Mouse (Mus musculus) erythroblast, embryonic 14.5 days (primary cell): Measurements from ENCODE around the gene Slmap. TPM values are rescaled to one million over a fixed set of nuclear protein-coding genes. Genes with fewer than 3 reads are reported as not detected.

Source experiments
- H3K27me3 ChIP-seq: 2 replicates; pipeline ENCODE4 v1.6.1; 2012; ENCODE audit warnings: inconsistent platforms; ENCODE audit not compliant: control insufficient read depth
- H3K36me3 ChIP-seq: 2 replicates; pipeline ENCODE4 v1.6.1; 2012; ENCODE audit warnings: mild to moderate bottlenecking, inconsistent platforms; ENCODE audit not compliant: control insufficient read depth
- H3K4me1 ChIP-seq: 2 replicates; pipeline ENCODE4 v1.6.1; 2012; ENCODE audit warnings: inconsistent platforms; ENCODE audit not compliant: control insufficient read depth
- H3K4me3 ChIP-seq: replicated peaks from 2 replicates; pipeline ENCODE3; 2012; ENCODE audit warnings: moderate library complexity, mild to moderate bottlenecking, inconsistent platforms
- H3K9me3 ChIP-seq: 2 replicates; pipeline ENCODE4 v1.6.1; 2012; ENCODE audit warnings: low read length, inconsistent platforms, mixed read lengths; ENCODE audit not compliant: control insufficient read depth
- GATA1 ChIP-seq: IDR thresholded peaks from 2 replicates; pipeline ENCODE4 v1.6.1; 2012; ENCODE audit warnings: low read length, inconsistent platforms, mixed read lengths
- TAL1 ChIP-seq: IDR thresholded peaks from 3 replicates; pipeline ENCODE4 v1.6.1; 2012; ENCODE audit warnings: low read length, inconsistent platforms, mixed read lengths
- polyA plus RNA-seq: library from polyadenylated mRNA; stranded (reverse); fragments of >175 nt; gene quantifications from 2 replicates; pipeline ENCODE4 v1.2.3, GENCODE M21; 2012

The Slmap gene
- polyA plus RNA-seq, 1 experiment: 0.36 TPM

DNA sequence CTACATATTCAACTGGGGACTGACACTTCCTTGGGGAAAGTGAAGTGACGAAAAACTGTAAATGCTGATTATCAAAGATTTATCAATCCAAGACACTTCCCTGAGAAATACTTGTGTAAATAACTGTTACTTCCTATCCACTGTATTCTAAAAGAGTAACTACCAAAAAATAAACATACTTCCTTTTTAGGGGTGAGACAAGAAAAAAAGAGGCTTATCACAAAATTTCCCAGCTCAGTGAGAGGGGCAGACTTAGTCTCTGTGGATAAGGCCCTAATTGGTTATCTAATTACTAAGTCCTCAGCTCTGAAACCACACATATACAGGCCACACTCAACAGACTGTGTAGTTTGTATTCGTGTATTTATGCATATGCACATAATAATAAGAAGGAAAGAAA, 97.0 kb downstream of the Slmap start:
- Histone ChIP-seq H3K4me3 (no peak overlapping the region), H3K4me1 (no peaks in the 10 kb centered on the region), H3K36me3 (peaks cover 39% of the 10 kb centered on the region), H3K27me3 (no peaks in the 10 kb centered on the region), H3K9me3 (no peaks in the 10 kb centered on the region)
- TF ChIP-seq TAL1 (no peak), GATA1 (no peak)

- TF ChIP-seq GATA1 (no peak), TAL1 (no peak)
- H3K4me3 ChIP-seq: no peak overlapping the region
- H3K4me1 ChIP-seq: no peaks in the 10 kb centered on the region
Observed at GRCm38 (mm10) chr14:26436304-26436703, 98.4 kb downstream of the Slmap start.

DNA sequence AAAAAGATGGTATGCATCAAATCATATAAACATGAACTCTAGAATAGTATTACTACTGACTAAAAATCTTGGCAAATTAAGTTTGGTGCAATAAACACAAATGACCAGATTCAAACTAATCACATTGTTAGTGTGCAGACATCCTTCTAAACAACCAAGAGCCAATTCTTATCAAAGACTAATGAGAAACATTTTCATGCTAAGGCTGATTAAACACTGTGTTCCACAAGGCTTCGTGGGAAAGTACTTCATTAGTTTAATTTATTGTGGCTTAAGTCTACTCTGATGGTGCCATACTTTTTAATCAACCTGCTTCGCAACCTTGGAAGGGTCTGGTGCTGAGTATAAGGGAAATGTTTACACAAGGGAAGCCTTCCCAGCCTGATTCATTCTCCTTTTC, 102.4 kb downstream of the Slmap start:
- TF ChIP-seq GATA1 (no peak), TAL1 (no peak)
- H3K4me1 ChIP-seq: no peaks in the 10 kb centered on the region
- H3K9me3 ChIP-seq: no peaks in the 10 kb centered on the region
- H3K27me3 ChIP-seq: no peaks in the 10 kb centered on the region
- peaks cover 40% of the 10 kb centered on the region for H3K36me3 ChIP-seq
- no peak overlapping the region for H3K4me3 ChIP-seq

More at GRCm38 (mm10) chr14:26436304-26436703, 98.4 kb downstream of the Slmap start:
- Histone ChIP-seq H3K9me3 (no peaks in the 10 kb centered on the region), H3K27me3 (no peaks in the 10 kb centered on the region), H3K36me3 (peaks cover 39% of the 10 kb centered on the region)

DNA sequence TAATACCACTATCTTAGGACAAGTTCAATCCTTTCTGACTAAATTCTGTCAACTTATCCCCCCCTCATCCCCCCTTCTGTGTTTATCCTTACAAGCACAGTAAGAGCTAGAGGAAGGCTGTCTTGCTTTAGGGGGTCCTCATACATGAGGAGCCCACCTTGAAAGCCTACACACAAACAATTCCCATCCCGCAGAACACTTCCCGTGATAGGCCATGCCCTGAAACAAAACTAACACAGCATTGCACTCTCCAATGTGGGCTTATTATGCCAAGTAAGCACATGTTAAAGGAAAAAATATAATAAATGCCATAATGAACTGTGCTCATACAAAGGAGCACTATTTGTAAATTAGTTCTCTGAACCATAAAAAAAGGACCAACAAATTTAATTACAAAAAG, 102.8 kb downstream of the Slmap start:
- Histone ChIP-seq H3K9me3 (no peaks in the 10 kb centered on the region), H3K36me3 (peaks cover 40% of the 10 kb centered on the region)
- TF ChIP-seq GATA1 (no peak), TAL1 (no peak)

GRCm38 (mm10) chr14:26420231-26420630, 114.5 kb downstream of the Slmap start:
- H3K4me1 ChIP-seq: no peaks in the 10 kb centered on the region
- TF ChIP-seq GATA1 (no peak), TAL1 (no peak)
- H3K9me3 ChIP-seq: no peaks in the 10 kb centered on the region
- H3K4me3 ChIP-seq: no peak overlapping the region
- peaks cover 76% of the 10 kb centered on the region for H3K36me3 ChIP-seq
- no peaks in the 10 kb centered on the region for H3K27me3 ChIP-seq

More for the DNA sequence above, 102.8 kb downstream of the Slmap start:
- Histone ChIP-seq H3K4me1 (no peaks in the 10 kb centered on the region), H3K27me3 (no peaks in the 10 kb centered on the region), H3K4me3 (no peak overlapping the region)

- Histone ChIP-seq H3K4me1 (no peaks in the 10 kb centered on the region), H3K27me3 (no peaks in the 10 kb centered on the region), H3K4me3 (no peak overlapping the region), H3K36me3 (peaks cover 72% of the 10 kb centered on the region), H3K9me3 (no peaks in the 10 kb centered on the region)
- TF ChIP-seq GATA1 (no peak), TAL1 (no peak)
Observed at GRCm38 (mm10) chr14:26417956-26418355, 116.8 kb downstream of the Slmap start.

- no peak overlapping the region for H3K4me3 ChIP-seq
- no peaks in the 10 kb centered on the region for H3K27me3 ChIP-seq
- H3K36me3 ChIP-seq: peaks cover 67% of the 10 kb centered on the region
- TF ChIP-seq TAL1 (no peak), GATA1 (no peak)
- H3K4me1 ChIP-seq: no peaks in the 10 kb centered on the region
- H3K9me3 ChIP-seq: no peaks in the 10 kb centered on the region
Observed at GRCm38 (mm10) chr14:26417088-26417487, 117.6 kb downstream of the Slmap start.

DNA sequence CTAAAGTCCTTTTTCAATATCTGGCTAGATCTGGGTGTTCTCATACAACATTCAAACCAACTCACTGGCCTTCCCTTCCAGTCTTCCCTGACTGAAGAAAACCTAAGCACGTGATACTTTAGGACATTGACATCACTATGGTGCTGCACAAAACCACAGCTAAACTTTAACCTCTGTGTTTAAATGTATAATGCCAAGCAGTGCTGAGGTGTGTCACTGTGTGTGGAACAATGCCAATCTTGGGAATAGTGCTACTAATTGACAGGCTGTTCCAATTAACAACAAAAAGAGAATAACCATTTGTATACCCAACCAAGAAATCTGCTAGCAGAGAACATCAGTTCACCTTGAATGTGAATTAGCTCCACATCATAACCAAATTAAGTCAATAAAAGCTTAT, 121.2 kb downstream of the Slmap start:
- TF ChIP-seq GATA1: no peak
- TF ChIP-seq TAL1: no peak
- peaks cover 42% of the 10 kb centered on the region for H3K36me3 ChIP-seq
- no peaks in the 10 kb centered on the region for H3K27me3 ChIP-seq
- H3K4me1 ChIP-seq: no peaks in the 10 kb centered on the region
- H3K9me3 ChIP-seq: no peaks in the 10 kb centered on the region
- no peak overlapping the region for H3K4me3 ChIP-seq

- TF ChIP-seq TAL1 (no peak), GATA1 (no peak)
- Histone ChIP-seq H3K36me3 (peaks cover 5% of the 10 kb centered on the region), H3K4me3 (no peak overlapping the region), H3K4me1 (no peaks in the 10 kb centered on the region), H3K9me3 (no peaks in the 10 kb centered on the region), H3K27me3 (no peaks in the 10 kb centered on the region)
Observed at GRCm38 (mm10) chr14:26406746-26407145, 128.0 kb downstream of the Slmap start.

DNA sequence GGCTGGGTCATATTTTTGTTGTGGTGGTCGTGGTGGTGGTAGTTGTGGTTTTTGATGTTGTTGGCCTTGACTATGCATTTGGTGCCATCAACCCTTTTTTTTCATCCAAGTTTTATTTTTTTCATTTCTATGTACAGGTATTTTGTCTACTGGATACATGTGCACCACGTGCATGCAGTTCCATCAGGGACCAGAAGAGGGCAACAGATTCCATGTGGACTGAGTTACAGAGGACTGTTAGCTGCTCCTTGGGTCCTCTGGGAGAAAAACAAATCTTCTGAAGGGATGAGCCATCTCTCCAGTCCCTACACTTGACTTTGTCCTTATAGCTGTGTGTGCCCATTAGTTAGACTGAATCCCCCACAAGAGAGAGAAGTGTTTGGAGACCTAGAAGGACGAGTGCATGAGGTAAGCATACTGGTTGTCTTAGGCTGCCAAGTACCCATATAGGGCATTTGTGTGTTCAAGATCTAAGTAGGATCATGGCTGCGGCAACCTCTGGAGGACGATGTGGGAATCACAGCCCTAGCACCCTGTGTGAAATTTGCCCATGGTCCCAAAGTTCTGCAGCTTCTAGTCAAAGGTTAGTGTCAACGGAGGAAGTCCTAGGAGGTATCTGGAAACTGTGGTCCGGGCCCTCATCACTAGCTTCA, 136.1 kb downstream of the Slmap start:
- no peaks in the 10 kb centered on the region for H3K36me3 ChIP-seq
- no peaks in the 10 kb centered on the region for H3K27me3 ChIP-seq
- no peaks in the 10 kb centered on the region for H3K4me1 ChIP-seq
- peaks cover 17% of the 10 kb centered on the region for H3K9me3 ChIP-seq
- H3K4me3 ChIP-seq: no peak overlapping the region
- TF ChIP-seq GATA1: no peak
- TF ChIP-seq TAL1: no peak
